Mouse (Mus musculus) kidney, adult 9 months (tissue): ENCODE data around the gene Syne1.

Experiments used
- DNase-seq: peaks from one replicate; pipeline ENCODE4 v3.0.0; 2022

Syne1 gene

DNA sequence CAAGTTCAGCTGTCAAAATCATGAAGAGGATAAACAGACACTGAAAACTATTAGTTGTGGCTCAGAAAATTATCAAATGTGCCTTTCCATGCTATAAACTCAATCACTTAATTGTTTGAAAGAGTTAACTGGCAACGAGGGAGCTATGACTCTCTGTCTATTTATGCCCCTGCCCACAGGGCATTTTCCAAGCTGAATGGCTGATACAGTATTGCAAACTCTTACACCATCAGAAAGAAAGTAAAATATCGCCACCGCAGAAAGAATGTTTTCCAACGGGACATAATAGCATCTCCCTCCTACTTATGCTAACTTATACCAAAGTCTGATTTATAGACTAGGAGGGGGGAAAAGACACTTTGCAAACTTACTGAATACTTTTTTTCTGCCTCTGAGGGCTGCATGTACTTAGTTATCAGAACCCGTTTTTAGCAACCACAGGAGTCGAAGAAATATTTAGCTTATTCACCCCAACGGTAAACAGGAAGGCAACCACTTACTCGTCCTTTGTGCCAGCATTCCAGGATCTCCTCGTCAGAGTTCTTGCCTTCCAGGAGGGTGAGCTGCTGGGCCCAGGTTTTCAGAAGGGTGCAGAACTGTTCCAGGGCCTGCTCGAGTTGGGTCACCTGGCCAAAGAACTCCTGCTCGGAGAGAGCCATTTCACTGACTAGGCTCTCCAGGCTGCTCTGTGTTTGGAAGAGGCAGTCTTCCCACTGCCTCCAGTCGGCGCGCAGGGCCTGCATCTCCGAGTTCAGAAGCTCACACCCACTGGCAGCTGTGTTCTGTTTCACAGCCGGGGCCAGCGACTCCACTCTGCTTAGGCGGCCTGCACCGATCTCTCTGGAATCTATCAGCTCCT lies 262.3 kb downstream of the Syne1 start:
- DNase-seq, result peak; percentile 53

DNA sequence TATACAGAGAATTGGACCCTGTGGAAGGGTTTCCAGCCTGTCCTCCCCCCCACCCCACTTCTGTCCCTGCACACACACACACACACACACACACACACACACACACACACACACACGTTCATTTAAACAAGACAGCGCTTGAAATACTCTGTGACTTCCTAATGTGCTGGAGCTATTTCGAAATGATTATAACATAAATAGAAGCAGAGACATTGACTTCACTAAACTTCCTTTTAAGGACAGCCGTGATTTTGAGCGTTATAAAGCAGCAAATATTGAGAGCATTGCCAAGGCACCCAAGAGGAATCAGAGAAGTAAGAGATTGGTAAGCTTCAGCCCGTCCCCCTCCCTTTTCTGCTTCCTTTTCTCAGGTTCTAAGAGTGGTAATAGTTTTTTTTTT lies 263.0 kb downstream of the Syne1 start:
- DNase-seq, result no peak

GRCm38 (mm10) chr10:5275769-5276168 lies 275.5 kb downstream of the Syne1 start:
- DNase-seq, result no peak

- DNase-seq, result peak; percentile 59
These were observed 280.6 kb downstream of the Syne1 start for GRCm38 (mm10) chr10:5270641-5271040.

GRCm38 (mm10) chr10:5264418-5264817 lies 286.9 kb downstream of the Syne1 start:
- no peak for DNase-seq

GRCm38 (mm10) chr10:5262636-5263035 lies 288.6 kb downstream of the Syne1 start:
- no peak for DNase-seq

DNA sequence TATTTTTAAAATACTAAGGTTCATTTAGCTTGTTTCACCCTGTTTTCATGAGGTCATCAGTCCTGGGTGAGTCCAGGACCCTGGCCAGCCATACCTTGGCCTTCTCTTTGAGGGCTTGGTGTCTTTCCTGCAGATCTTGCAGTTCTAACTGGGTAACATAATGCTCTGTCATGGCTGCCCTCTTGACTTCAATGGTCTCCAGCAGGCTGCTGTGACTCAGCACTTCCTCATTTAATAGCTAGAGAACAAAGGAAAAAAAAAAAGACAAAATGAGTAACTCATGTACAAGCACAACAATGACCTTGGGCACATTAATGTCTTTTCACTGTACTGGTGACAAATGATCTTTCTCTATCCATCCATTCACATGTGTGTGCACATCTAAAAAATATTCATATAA lies 294.6 kb downstream of the Syne1 start:
- no peak for DNase-seq

DNA sequence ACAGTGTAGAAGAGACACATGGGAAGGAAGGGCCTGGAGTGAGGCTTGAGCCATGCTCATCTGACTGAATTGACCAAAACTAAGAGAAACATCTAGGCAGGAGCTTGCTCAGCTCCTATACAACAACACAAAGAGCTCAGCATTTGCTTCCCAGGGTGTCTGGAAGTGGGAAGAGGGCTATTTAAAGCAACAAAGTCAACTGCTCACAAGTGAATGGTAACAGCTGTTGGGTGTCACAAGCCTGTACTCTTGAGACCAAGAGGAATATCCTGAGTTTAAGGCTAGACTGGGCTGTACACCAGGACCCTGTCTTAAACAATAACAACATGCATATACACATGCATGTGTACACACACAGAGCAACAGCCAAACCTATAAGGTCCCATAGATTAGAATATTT lies 297.5 kb downstream of the Syne1 start:
- no peak for DNase-seq

DNA sequence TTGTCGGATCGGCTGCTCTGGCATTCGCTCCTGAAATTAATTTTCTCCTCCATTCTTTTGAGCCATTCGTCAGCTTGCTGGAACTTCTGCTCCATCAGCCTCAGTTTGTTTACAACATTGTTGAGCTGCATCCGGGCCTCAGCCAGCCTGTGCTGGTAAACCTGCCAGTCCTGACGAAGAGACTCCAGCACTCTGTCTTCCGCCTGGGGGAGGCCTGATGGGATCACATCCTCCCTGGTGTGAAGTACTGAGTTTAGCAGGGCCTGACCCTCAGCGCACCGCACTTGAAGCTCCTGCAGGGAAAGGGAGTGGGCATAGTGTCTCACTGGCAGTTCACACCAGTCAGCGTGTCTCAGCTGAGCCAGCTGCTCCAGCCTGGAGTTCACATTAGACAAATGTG lies 300.6 kb downstream of the Syne1 start:
- no peak for DNase-seq

- DNase-seq, result no peak
These were observed 311.6 kb downstream of the Syne1 start for GRCm38 (mm10) chr10:5239680-5240079.

DNA sequence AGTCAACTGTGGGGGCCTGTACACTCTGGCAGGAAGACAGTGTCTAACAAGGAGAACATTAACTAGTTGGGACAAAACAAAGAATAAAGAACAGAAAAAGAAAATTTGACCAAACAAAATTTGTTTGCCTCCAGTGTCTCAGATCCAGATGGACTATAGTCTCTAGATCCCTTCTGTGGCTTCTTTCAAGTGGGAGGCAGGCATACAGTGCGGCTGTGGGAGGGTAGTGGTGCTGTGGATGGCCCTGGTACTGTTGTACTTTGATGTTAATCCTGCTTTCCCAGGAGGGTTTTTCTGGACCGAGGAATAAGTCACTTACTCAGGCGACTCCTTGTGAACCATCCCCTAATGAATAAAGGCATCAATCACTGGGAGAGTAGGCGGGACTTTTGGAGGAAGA lies 314.4 kb downstream of the Syne1 start:
- DNase-seq, result no peak

DNA sequence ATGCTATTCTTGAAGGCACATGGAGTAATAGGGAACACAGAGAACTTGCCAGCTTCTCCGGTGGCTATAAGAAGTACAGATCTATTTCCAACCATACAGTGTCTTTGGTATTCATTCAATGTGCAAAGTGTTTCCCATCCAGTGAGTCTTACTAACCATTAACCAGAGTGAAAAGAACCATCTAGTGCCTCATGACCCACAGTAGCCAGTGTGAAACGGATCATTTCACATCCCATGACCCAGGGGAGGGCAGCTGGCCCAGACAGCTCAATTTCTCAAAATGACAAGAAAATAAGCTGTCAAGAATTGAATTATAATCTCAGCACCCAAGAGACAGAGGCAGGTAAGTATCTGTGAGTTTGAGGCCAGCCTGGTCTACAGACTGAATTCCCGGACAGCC lies 315.1 kb downstream of the Syne1 start:
- DNase-seq, result peak; percentile 74

DNA sequence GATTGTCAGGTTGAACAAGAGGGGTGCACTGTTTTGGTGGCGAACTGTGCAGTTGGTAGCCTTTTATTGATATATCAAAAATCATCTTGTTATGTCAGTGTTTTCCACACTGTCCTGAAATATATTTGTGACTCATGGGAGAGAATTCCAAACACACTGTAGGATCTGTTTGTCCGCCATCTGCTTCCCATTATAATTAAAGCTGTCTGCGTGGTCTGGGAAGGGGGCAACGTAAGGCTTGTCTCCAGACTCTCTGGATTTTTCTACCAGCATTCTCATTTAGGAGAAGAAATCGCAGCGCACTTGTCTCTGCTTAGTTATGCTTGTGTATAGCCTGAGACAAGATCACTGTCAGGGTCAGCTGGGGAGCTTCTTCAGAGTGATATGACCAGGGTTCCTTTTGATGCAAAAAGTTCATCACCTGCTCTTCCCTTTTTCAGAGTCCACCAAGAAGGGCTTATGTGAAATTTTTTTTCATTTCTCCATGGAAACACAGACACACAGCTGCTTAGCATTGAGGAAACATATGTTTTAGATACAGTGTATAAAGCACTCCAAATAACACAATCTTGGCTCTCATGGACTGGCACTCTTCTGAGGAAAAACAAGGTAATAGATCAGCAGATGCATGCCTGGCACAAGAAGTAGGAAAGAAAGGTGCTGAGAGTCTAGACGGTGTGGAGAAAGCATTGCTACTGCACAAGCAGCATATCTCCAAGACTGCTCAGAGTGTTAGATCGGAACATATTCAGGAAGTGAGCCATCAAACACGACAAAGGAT lies 316.4 kb downstream of the Syne1 start:
- no peak for DNase-seq

DNA sequence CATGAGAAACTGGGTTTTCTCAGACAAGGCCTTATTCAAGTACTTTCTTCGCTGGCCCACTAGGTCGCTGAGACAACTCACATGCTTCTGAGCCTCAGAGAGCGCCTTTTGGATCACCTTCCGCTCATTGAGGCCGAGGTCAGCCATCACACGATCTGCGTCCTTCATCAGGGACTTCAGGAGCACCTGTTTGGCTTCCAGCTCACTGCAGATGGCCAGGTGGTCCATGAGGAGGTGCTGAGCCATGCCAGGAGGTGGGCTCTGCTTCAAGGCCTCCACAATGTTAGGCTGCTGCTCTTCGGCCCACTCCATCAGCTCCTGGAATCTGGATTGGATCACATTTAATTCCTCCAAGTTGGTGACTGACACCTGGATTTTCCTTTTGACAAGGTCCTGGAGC lies 322.2 kb downstream of the Syne1 start:
- no peak for DNase-seq

DNA sequence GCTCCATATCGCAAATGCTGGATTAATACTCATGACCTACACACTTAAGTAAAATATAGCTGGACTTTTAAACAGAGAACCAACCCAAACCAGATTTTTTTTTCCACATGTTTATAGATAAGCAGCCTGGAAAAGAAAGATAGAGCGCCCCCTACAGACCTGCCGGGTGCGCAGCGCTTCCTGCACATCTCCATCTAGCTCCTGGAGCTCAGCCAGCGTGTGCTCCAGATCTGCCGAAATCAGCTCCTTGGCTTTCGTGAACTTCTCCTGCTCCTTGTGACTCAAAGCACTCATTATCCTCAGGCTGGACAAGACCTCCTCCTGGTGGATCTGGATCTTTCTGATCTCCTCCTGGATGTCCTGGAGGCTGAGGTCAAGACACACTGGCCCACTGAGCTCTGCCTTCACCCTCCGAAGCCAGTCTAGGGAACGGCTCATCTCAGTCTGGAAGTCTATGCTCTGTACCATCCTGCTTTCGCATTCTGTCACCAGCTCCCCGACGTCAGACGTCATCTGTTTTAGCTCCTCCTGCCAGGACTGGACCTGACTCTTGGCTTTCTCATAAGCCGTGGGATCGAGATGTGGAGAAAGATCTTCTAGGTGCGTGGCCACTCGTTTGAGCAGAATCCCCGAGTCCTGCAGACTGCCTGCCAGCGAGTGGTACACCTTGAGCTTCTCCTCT lies 323.7 kb downstream of the Syne1 start:
- DNase-seq, result peak; percentile 20

- DNase-seq, result no peak
These were observed 335.3 kb downstream of the Syne1 start for GRCm38 (mm10) chr10:5215943-5216342.

DNA sequence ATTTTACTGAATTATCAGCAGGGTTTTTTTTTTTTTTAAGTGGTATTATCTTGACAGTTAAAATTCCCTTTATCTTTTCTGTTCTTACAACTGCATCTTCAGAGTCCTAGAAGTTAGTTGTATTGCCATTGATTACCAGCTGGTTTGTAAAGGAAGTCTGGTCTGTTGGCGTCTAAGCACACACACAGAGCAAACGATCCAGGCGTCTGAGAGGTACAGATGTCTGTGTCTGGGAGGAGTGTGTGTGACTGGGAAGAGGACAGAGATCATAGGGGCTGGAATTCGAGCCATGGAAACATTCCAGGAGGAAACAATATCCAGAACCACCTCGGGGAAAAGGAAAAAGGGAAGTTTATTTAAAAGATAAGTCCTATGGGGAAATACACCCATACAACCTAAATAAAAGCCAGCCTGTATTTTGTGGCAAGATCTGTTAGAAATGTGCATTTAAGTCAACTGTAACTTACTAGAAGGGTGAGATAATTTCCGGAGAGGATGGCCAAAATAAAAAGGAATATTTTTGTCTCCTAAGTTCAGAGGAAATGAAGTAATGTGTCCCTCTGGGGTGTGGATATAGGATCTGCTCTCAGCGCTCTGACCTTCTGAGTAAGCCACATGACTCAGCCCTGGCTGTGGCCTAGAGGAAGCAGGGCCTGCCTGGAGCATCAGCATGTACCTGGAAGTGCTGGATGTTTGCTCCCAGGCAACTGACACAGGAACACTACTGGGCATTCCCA lies 343.2 kb downstream of the Syne1 start:
- DNase-seq, result peak; percentile 51

DNA sequence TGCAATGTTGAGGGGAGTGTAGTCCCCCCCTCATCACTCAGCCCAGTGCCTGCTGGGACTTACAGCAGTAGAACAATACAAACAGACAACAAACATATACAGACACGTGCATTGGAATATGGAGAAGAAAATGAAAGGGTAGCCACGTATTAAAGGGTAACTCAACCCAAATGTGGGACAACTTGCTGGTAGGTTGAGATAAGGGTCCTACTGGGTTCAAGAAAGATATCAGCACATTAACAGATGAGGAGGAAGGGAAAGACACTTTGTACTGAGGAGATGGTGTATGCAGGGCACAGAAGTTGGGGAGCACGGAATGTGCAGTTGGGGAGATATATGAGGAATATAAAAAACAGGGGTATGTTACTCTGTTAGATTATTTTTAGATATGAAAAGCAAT lies 345.3 kb downstream of the Syne1 start:
- DNase-seq, result no peak

DNA sequence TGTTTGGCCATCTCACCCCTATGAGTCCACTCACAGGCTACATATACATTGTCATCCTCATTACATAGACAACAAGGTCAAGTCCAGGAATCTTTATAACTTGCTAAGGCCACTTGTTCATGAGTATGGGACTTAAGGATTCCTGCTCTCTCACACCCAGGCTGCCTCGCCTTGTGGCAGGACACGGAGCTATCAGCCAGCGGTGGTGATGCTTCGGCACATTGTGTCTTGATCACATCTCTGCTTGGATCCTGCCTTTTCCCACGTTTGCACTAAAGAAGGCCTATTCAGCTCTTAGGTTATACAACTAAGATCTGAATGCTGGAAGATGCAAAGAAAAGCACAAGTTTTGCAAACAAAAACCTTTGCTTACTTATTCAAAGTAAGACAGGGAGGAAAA lies 345.7 kb downstream of the Syne1 start:
- DNase-seq, result no peak

DNA sequence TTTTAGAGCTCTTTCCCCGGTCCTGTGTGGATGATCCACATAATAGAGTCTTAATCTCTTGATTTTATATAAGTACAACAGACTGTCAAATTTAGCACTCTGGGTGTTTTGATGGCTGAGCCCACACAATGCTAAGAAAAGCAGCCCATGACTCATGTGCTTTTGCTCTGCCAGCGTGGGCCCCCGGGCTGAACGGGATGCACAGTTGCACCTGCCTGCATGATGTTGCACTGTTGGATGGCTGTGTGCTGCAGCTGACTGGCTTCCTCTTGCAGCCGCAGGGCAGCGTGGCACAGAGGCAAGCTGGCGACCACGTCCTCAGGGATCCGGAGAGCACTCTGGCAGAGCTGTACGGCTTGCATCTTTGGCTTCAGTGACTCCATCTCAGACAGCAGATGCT lies 347.4 kb downstream of the Syne1 start:
- DNase-seq, result no peak

GRCm38 (mm10) chr10:5197356-5197755 lies 353.9 kb downstream of the Syne1 start:
- no peak for DNase-seq

- DNase-seq, result no peak
These were observed 355.0 kb downstream of the Syne1 start for GRCm38 (mm10) chr10:5196267-5196666.

DNA sequence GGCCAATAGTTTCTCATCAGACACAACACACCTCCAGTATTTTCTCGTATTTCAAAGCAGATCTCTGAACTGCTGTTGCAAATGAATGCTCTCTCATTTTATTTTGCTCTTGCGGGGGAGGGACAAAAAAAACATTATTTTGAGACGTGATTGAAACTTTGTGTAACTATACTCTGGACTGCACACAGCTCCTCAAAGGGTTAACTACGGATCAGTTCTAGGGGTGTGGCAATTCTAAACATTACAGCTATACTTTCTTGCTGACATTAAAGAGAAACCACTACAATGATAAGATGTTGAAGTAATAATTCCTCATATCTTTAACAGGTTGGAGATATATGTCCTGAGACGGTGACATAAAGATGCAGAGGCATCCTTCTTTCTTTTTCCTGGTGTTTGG lies 356.0 kb downstream of the Syne1 start:
- DNase-seq, result no peak
